ENCODE assay signal across 21 mouse cellular contexts in the genomic region with DNA sequence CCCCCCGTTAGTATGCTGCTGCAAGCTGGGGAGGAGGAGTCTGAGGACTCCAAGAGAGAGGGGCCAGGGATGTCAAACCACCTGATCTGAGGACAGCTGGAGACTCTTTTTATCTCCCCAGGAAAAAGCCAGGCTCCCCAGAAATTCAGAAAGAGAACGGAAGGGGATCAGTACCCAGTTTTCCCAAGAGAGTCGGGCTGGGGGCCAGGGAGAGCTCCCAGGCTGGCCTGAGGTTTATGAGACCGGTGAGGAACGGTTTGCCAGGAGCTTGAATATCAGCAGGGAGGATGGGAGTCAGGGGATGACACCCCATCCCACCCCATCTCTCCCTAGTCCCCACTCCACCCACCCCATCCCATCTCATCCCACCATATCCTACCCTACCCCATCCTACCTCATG. TPM values are rescaled to one million over a fixed set of nuclear protein-coding genes. Genes with fewer than 3 reads are reported as not detected.
"Had no signal": no experiment of that assay in that cellular context is flagged by ENCODE, and none has a peak within 500 bp of the region (broad histone marks: within the 10 kb centered on the region; RNA-seq: fewer than 3 reads in every experiment).

No protein-coding gene starts in this region.

- H3K36me3 ChIP-seq: limb, embryonic 13.5 days; midbrain, embryonic 13.5 days had no signal

- H3K9me3 ChIP-seq: limb, embryonic 13.5 days; midbrain, embryonic 13.5 days had no signal

- H3K27ac ChIP-seq: kidney, postnatal 0 days; layer of hippocampus, adult 2 months; left cerebral cortex, adult 2 months; limb, embryonic 13.5 days; liver, embryonic 14.5 days; macrophage; midbrain, embryonic 13.5 days; stomach, postnatal 0 days had no signal

- H3K4me2 ChIP-seq: limb, embryonic 13.5 days; lung, embryonic 14.5 days; midbrain, embryonic 13.5 days had no signal

- ATAC-seq: liver, postnatal 0 days; lung, postnatal 0 days; midbrain, embryonic 13.5 days; midbrain, embryonic 16.5 days had no signal

- H3K4me1 ChIP-seq: midbrain, embryonic 13.5 days had no signal

- H3K9ac ChIP-seq: limb, embryonic 13.5 days; liver, embryonic 14.5 days; liver, postnatal 0 days; lung, embryonic 14.5 days; midbrain, embryonic 13.5 days had no signal

- DNase-seq: layer of hippocampus, adult 9-11 months; layer of hippocampus, postnatal 36 days; liver; liver, postnatal 0 days; lung, embryonic 14.5 days; thymus, adult 18-20 months; thymus, postnatal 36 days had no signal

- H3K4me3 ChIP-seq: layer of hippocampus, adult 2 months; left cerebral cortex, adult 2 months; limb, embryonic 13.5 days; midbrain, embryonic 13.5 days had no signal

RNA-seq across cellular contexts. Expression of gene Pck1, which starts 28.6 kb away (rescaled TPM):
- total RNA-seq: layer of hippocampus, adult 2 months; layer of hippocampus, postnatal 36 days; left cerebral cortex, postnatal 10 days; left cerebral cortex, postnatal 36 days; megakaryocyte, adult 5-6 weeks had no signal
- polyA plus RNA-seq: limb, embryonic 13.5 days; lung, embryonic 14.5 days; macrophage; midbrain, embryonic 13.5 days; midbrain, embryonic 16.5 days; neural tube, embryonic 11.5 days had no signal

RNA-seq across cellular contexts. Expression of gene Zbp1, which starts 37.2 kb away (rescaled TPM):
- total RNA-seq: left cerebral cortex, postnatal 36 days had no signal
- polyA plus RNA-seq: midbrain, embryonic 16.5 days; neural tube, embryonic 11.5 days had no signal
